Mouse (Mus musculus): ENCODE results near the gene Cct5.

Cct5 gene

GRCm38 (mm10) chr15:31567431-31567830, 34.2 kb downstream of the Cct5 start:
- no peak for ATAC-seq (ENCODE audit: insufficient number of reproducible peaks, low FRiP score, low TSS enrichment)

DNA sequence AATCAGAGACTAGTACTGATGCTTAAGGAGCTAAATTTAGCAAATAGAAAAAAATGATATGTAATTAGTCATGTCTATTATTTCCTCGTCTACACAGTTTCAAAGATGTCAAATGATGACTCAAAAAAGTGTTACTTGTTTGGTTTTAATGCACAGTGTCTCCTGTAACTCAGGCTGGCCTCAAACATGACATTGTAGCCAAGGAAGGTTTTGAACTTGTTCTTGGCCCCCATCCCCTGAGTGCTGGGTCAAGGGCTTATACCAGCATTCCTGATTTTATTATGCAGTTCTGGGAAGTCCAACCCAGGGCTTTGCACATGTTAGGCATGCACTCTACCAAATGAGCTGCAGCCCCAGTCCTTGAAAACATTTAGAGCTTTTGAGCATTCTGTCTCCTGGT, 35.8 kb downstream of the Cct5 start:
- ATAC-seq (ENCODE audit: insufficient number of reproducible peaks, low FRiP score, low TSS enrichment): no peak

DNA sequence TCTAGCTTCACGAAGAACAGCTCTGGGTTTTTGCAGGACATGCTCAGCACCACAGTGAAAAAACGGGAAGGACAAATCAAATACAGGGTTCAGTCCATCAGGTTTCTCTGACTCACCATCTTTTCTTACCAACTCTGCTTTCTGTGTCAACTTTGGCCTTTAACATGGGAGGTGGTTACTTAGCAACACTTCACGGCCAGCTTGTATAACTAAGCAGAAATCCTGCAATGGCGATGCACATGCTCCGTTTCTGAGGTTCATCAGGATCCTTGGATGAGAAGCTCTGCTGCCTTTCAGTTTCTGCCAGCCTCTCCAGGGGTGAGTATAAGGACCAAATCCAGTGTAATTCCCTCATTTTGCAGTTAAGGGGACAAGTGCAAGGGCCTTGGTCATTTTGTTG, 36.4 kb downstream of the Cct5 start, which contains the start of gene Cmbl:
TSS of gene Cmbl (plus strand) at position 206 of the 400 bp plus-strand sequence.
- no peak for ATAC-seq (ENCODE audit: insufficient number of reproducible peaks, low FRiP score, low TSS enrichment)

GRCm38 (mm10) chr15:31563577-31564546, 37.7 kb downstream of the Cct5 start:
- no peak for ATAC-seq (ENCODE audit: insufficient number of reproducible peaks, low FRiP score, low TSS enrichment)

DNA sequence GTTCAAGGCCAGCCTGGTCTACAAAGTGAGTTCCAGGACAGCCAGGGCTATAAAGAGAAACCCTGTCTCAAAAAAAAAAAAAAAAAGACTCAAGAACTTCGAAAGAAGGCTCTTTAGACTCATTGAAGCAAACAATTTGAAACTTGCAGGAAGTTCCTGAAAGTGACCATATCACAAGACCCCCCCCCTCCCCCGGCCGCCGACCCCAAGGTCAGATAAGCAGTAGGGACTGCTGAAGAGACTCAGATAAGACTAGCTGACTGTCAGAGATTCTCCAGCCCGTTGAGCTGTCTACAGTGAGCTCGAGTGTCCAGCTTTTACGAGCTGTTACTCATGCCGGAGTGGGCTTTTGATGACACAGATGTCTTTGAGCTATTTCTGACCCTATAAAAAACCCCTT, 38.8 kb downstream of the Cct5 start:
- no peak for ATAC-seq (ENCODE audit: insufficient number of reproducible peaks, low FRiP score, low TSS enrichment)

DNA sequence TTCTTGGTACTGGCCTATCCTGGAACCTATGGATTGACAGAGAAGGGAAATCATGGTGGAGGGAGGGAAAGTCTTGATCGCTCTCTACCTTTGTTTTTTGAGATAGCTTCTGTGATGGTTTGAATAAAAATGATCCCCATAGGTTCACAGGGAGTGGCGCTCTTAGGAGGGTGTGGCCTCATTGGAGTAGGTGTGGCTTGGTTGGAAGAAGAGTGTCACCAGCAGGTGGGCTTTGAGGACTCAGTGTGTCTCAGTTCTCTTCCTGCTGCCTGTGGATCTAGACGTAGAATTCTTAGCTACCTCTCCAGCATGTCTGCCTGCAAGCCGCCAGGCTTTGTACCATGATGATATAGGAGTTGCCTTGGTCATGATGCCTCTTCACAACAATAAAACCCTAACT, 39.6 kb downstream of the Cct5 start:
- ATAC-seq (ENCODE audit: insufficient number of reproducible peaks, low FRiP score, low TSS enrichment): no peak

- ATAC-seq (ENCODE audit: insufficient number of reproducible peaks, low FRiP score, low TSS enrichment): no peak
Observed at GRCm38 (mm10) chr15:31561390-31561789, 40.2 kb downstream of the Cct5 start.

DNA sequence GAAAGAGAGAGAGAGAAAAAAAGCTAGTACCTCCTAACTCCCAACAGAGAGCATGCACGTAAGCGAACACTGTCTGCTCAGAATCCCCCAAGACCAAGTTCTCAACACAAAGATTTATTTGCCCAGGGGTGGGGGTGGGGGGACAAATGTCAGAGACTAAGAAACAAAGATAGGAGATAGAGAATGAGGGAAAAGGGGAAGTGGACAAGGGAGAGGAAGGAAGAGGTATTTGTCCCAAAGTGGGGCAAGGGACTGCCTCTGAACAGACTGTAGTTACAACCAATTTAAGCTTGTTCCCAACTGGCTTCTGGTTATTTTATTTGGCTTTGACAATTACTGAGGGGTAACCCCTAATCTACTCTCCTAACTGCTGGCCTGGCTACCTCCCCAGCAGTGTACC, 46.7 kb downstream of the Cct5 start:
- ATAC-seq (ENCODE audit: insufficient number of reproducible peaks, low FRiP score, low TSS enrichment): no peak

DNA sequence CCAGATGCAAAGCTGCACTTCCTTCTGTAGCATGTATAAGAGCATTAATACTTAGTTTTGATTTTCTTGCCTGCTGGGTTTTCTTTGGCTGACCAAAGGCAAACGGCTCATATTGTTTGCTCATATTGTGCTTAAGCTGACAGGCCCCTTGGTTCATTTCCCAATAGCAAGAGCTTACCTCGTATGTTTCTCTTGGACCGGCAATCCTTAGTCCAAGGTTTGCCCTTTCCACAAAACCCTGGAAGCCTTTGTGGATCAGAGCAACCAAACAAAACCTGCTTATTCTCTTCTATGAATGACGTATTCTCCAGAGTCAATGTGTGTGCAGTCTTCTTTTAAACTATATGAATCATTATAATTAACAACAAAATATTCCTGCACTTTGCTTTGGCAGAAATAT, 51.2 kb downstream of the Cct5 start:
- no peak for ATAC-seq (ENCODE audit: insufficient number of reproducible peaks, low FRiP score, low TSS enrichment)

GRCm38 (mm10) chr15:31547421-31547820, 54.2 kb downstream of the Cct5 start:
- no peak for ATAC-seq (ENCODE audit: insufficient number of reproducible peaks, low FRiP score, low TSS enrichment)

GRCm38 (mm10) chr15:31546291-31546690, 55.3 kb downstream of the Cct5 start:
- ATAC-seq (ENCODE audit: insufficient number of reproducible peaks, low FRiP score, low TSS enrichment): no peak

DNA sequence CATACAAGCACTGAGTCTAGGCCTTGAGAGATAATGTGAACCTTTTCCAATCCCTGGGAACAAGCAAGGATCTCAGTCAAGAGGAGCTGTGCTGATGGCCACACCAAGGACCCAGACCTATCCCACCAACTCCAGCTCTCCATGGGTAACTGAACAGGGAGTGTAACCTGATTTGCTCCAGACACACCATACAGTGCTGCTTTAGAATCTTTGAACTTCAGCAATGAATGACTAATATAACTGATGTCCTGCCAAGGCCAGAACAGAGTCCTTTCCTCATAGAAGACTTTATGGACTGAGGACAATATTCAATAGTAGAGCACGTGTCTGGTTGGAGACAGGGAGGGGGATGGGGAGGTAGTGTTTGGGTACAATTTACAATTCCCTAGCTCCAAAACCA, 56.5 kb downstream of the Cct5 start:
- no peak for ATAC-seq (ENCODE audit: insufficient number of reproducible peaks, low FRiP score, low TSS enrichment)

DNA sequence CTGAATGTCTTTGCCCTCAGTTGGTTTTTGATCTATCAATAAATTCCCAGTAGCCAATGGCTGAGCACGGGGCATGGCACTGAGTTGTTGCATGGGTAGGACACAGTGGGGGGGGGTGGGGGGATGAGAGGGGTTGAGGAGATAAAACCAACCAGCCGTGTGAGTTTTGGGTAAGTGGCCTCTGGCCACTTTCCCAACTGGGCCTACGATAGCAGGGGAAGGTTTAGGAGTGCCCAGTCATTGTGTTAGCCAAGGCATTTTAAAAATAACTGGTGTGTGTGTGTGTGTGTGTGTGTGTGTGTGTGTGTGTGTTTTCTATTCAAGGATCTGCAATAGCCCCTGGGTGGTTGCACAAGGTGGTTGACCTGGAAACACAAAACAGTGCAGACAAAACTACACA, 58.4 kb downstream of the Cct5 start:
- no peak for ATAC-seq (ENCODE audit: insufficient number of reproducible peaks, low FRiP score, low TSS enrichment)

GRCm38 (mm10) chr15:31542013-31542958, 59.3 kb downstream of the Cct5 start:
- ATAC-seq (ENCODE audit: insufficient number of reproducible peaks, low FRiP score, low TSS enrichment): no peak; the same call in 1 of the 2 replicates
